Mouse (Mus musculus) midbrain, embryonic 12.5 days (tissue): Measurements from ENCODE around the gene Gnas. TPM values are rescaled to one million over a fixed set of nuclear protein-coding genes. Genes with fewer than 3 reads are reported as not detected.
A peak's percentile ranks its signal among the peaks of the same experiment; 100 is the strongest.

Experiments used
- ATAC-seq: fragments of 200-750 bp; cut with Nextera tagmentation; 2 replicates; pipeline ENCODE4 v1.8.0; 2017; ENCODE audit warnings: low read depth, moderate TSS enrichment, moderate library complexity; ENCODE audit not compliant: low FRiP score
- H3K27ac ChIP-seq: fragments of 300-500 bp; sonication (generic); replicated peaks from 2 replicates; pipeline ENCODE4 v1.5.1; 2016; ENCODE audit warnings: mild to moderate bottlenecking
- H3K27me3 ChIP-seq: fragments of 300-500 bp; sonication (generic); 2 replicates; pipeline ENCODE4 v1.6.1; 2016; ENCODE audit warnings: mild to moderate bottlenecking
- H3K36me3 ChIP-seq: fragments of 300-500 bp; sonication (generic); 2 replicates; pipeline ENCODE4 v1.6.1; 2016
- H3K4me1 ChIP-seq: fragments of 300-500 bp; sonication (generic); 2 replicates; pipeline ENCODE4 v1.6.1; 2016
- H3K4me2 ChIP-seq: fragments of 300-500 bp; sonication (generic); replicated peaks from 2 replicates; pipeline ENCODE4 v1.6.1; 2016; ENCODE audit warnings: mild to moderate bottlenecking, moderate library complexity
- H3K4me3 ChIP-seq: fragments of 300-500 bp; sonication (generic); 2 replicates; pipeline ENCODE4 v1.5.1; 2016; ENCODE audit warnings: mild to moderate bottlenecking
- H3K9ac ChIP-seq: fragments of 300-500 bp; sonication (generic); replicated peaks from 2 replicates; pipeline ENCODE4 v1.6.1; 2016; ENCODE audit warnings: mild to moderate bottlenecking, moderate library complexity
- H3K9me3 ChIP-seq: fragments of 300-500 bp; sonication (generic); 2 replicates; pipeline ENCODE4 v1.6.1; 2016; ENCODE audit warnings: mild to moderate bottlenecking
- WGBS: fragments of 180-500 bp; shearing (Covaris S2); methylation state at CpG from one replicate; pipeline ENCODE4 v1.1.7; 2016; 5-methylcytosine and 5-hydroxymethylcytosine counted together
- polyA plus RNA-seq: library from polyadenylated mRNA; unstranded; fragments of >200 nt; fragmentation: Nextera tagmentation; extraction: Ambion mirVana; gene quantifications from 2 replicates; pipeline ENCODE4 v1.2.1, GENCODE M21; 2016

The Gnas gene
- polyA plus RNA-seq, result 1,415 and 1,424 TPM in 2 replicates

- Histone ChIP-seq H3K9ac (no peak within 1 kb of the TSS), H3K27me3 (peaks cover 56% of the 10 kb centered on the region)
- ATAC-seq, result peak; percentile 41; the same call in 1 of the 2 replicates
Observed at GRCm38 (mm10) chr2:174284011-174284410, at the start of gene Gnas. TSS of gene Gnas (plus strand) at chr2:174284320.

DNA sequence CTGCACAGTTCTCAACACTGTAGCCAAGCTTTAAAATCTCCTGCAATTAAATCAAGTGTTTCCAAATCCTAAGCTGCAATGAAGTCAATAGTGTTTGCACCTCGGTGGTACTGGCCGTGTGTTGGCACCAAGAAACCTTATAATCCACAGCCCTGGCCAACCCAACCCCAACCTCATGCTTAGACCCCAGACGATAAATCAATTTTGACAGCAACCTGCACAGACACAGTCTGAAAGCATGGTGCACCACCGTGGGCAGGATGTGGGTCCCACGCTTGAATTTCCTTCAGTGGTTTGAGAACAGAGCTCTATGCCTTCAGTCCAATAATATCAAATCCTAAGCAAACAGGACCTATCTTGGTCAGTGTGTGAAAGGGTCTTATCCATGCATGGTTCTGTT is 41.7 kb upstream of the Gnas start:
- H3K36me3 ChIP-seq, result no peaks in the 10 kb centered on the region
- WGBS, result 89% methylated on average over 5 of the region's 5 CpGs
- H3K27me3 ChIP-seq, result no peaks in the 10 kb centered on the region; the same call in 1 of the 2 replicates
- H3K9ac ChIP-seq, result no peak overlapping the region
- H3K4me1 ChIP-seq, result no peaks in the 10 kb centered on the region
- no peak overlapping the region for H3K4me2 ChIP-seq
- H3K27ac ChIP-seq, result no peak overlapping the region
- no peak overlapping the region for H3K4me3 ChIP-seq
- H3K9me3 ChIP-seq, result 0 out of 2 replicates have a peak, but pooled peaks cover 2% of the 10 kb centered on the region
- ATAC-seq, result no peak

More at GRCm38 (mm10) chr2:174284011-174284410, at the start of gene Gnas:
- Histone ChIP-seq H3K4me3 (peak within 1 kb of the TSS; percentile 29), H3K27ac (no peak within 1 kb of the TSS), H3K36me3 (peaks cover 74% of the 10 kb centered on the region), H3K4me1 (peaks cover 3% of the 10 kb centered on the region; the same call in 1 of the 2 replicates), H3K4me2 (peak within 1 kb of the TSS; percentile 47), H3K9me3 (peaks cover 23% of the 10 kb centered on the region)
- 56% methylated on average over 19 of the region's 19 CpGs for WGBS

DNA sequence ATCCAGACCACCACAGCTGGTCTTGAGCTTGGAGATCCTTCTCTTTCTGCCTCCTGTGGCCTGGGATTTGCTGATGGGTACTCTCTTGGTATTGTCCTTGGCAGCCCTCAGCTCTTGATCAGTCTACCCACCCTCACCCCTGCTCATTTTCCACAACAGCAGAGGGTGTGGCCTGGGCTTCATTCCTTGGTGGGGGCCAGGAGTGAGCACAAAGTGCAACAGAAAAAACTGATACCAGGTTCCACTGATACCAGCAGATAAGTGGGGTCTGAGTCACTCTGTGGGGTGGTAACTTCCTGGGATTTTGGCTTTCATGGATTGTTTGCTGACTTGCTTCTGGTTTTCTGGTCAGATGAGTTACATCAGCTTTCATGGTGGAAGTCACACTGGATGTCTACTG is 32.2 kb upstream of the Gnas start:
- Histone ChIP-seq H3K36me3 (no peaks in the 10 kb centered on the region), H3K4me1 (peaks cover 8% of the 10 kb centered on the region; the same call in 1 of the 2 replicates), H3K4me2 (no peak overlapping the region), H3K9ac (no peak overlapping the region), H3K4me3 (no peak overlapping the region), H3K9me3 (no peaks in the 10 kb centered on the region), H3K27ac (no peak overlapping the region), H3K27me3 (no peaks in the 10 kb centered on the region)
- no peak for ATAC-seq

DNA sequence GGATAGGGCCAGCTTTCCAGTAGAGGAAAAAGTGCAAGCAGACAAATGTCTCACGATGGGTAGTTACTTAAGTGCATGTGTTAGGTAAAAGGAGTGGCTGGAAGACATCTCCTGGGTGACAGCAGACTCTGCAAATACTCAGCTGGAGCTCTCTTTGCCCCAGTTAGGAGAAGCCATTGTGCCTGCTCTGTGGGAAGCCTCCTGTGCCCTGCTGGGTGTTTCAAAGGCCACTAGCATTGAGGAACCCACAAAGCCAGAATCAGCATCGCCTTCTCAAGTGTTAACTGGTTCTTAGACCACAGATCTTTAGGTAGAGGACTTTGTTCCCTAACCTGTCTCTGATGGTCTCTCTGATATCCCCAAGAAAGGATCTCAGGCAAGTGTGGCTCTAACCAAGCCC is 26.8 kb upstream of the Gnas start:
- H3K27me3 ChIP-seq, result no peaks in the 10 kb centered on the region
- no peak overlapping the region for H3K4me2 ChIP-seq
- peaks cover 27% of the 10 kb centered on the region for H3K4me1 ChIP-seq
- H3K27ac ChIP-seq, result no peak overlapping the region
- ATAC-seq, result no peak
- no peak overlapping the region for H3K4me3 ChIP-seq
- H3K9me3 ChIP-seq, result no peaks in the 10 kb centered on the region
- H3K9ac ChIP-seq, result no peak overlapping the region
- no peaks in the 10 kb centered on the region for H3K36me3 ChIP-seq
- WGBS, result 21% methylated on average over 2 of the region's 2 CpGs

GRCm38 (mm10) chr2:174260004-174260403 is 24.1 kb upstream of the Gnas start:
- H3K4me1 ChIP-seq, result peaks cover 27% of the 10 kb centered on the region
- no peaks in the 10 kb centered on the region for H3K9me3 ChIP-seq
- no peak overlapping the region for H3K27ac ChIP-seq
- H3K4me3 ChIP-seq, result no peak overlapping the region
- no peak overlapping the region for H3K9ac ChIP-seq
- no peak overlapping the region for H3K4me2 ChIP-seq
- no peaks in the 10 kb centered on the region for H3K36me3 ChIP-seq
- ATAC-seq, result no peak
- 7% methylated on average over 3 of the region's 3 CpGs for WGBS
- no peaks in the 10 kb centered on the region for H3K27me3 ChIP-seq

DNA sequence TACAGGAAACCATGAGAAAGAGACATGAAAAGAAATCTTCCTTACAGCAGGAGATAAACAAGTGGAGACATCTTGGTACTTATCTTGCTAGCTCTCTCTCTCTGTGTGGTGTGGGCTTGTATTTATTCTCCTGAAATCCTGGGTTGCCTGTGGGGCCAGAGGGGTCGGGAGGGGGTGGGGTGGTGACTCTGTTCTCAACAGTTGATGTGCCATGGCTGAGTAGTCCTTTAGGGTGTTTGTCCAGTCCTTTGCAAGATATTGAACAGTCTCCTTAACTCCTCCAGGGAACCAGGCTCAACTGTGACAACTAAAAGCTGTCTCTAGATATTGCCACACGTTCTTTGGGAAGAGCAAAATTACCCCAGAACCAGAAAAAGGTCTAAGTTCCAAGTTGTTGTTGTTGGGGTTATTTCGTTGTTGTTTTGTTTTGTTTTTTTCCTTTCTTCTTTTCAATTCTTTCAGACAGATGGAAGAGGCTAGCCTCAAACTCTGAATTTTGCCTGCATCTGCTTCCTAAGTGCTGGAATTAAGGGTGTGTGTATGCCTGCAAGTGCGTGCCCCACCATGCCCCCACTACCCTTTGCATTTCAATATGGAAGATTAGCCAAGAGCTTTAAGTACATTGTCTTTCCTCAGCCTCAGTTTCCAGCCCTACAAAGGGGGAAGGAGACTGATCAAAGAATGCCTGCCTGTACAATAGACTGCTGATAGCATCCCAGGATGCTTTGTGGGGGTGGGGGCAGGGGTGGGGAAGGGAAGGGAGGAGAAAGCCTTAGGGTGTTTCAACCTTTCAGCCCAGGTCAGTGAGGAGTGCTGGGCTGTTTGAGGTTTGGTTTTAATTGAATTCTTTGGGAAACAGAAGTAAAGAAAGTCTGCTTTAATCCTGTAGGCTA is 23.0 kb upstream of the Gnas start:
- no peak for ATAC-seq
- Histone ChIP-seq H3K27me3 (no peaks in the 10 kb centered on the region), H3K4me3 (no peak overlapping the region), H3K36me3 (0 out of 2 replicates have a peak, but pooled peaks cover 1% of the 10 kb centered on the region), H3K4me1 (peaks cover 19% of the 10 kb centered on the region), H3K27ac (no peak overlapping the region), H3K9ac (no peak overlapping the region), H3K9me3 (no peaks in the 10 kb centered on the region), H3K4me2 (no peak overlapping the region)
- WGBS, result 7% methylated on average over 4 of the region's 4 CpGs

GRCm38 (mm10) chr2:174261801-174262200 is 22.3 kb upstream of the Gnas start:
- H3K4me2 ChIP-seq, result no peak overlapping the region
- 17% methylated on average over 5 of the region's 6 CpGs for WGBS
- H3K9ac ChIP-seq, result no peak overlapping the region
- no peaks in the 10 kb centered on the region for H3K9me3 ChIP-seq
- no peak for ATAC-seq
- 0 out of 2 replicates have a peak, but pooled peaks cover 8% of the 10 kb centered on the region for H3K36me3 ChIP-seq
- peaks cover 19% of the 10 kb centered on the region for H3K4me1 ChIP-seq
- no peak overlapping the region for H3K4me3 ChIP-seq
- H3K27me3 ChIP-seq, result no peaks in the 10 kb centered on the region
- no peak overlapping the region for H3K27ac ChIP-seq

DNA sequence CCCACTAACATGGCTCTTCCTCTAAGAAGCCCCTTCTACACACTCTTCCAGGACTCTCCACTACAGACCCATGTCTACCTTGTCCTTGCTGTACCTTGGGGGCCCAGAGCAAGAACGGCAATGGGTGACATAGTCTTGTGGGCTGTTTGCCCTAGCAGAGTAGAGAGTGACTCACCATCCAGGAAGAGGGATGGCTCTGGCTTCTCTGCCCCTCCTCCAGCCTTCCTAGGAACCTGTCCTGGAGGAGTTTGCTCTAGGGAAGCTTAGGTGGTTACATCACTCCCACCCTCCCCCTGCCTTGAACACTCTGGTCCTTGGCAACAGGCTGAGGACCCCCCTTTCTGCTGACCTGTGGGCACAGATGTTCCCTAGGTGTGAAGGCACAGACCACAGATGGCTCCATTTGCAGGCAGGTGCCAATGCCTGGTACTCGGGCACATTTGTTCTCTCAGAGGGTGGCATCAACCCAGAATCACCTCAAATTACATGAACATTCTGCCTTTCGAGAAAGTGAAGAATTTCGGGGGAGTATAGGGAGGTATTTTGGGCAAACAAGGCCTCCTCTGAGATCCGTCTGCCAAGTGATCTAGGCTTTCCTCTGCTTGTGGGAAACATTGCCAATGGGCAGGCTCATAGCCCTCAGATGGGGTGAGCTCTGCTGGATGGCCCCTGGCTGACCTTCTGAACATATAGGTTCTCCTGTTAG is 20.9 kb upstream of the Gnas start:
- no peaks in the 10 kb centered on the region for H3K27me3 ChIP-seq
- no peak overlapping the region for H3K9ac ChIP-seq
- no peak overlapping the region for H3K27ac ChIP-seq
- ATAC-seq, result no peak
- H3K9me3 ChIP-seq, result no peaks in the 10 kb centered on the region
- H3K4me3 ChIP-seq, result no peak overlapping the region
- no peak overlapping the region for H3K4me2 ChIP-seq
- WGBS, result 89% methylated on average over 5 of the region's 5 CpGs
- peaks cover 19% of the 10 kb centered on the region for H3K4me1 ChIP-seq
- H3K36me3 ChIP-seq, result peaks cover 22% of the 10 kb centered on the region; the same call in 1 of the 2 replicates

DNA sequence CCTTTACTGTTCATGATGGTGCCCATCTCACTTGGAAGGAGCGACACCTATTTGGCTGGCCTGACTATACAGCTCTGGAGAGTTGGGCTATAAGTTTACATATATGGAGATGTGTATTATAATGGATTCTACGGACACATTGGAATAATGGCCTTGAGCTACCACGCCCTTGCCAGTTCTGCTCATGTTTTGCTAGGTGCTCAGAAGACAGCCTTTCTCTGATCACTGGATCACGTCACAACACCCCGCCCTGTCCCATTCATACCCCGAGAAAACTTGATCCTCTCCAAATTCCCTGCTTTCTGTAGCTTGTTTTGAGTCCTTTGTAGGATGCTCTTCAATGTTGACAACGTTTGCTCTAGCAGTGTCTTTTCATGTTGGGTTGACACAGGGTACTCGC is 19.9 kb upstream of the Gnas start:
- WGBS, result 75% methylated on average over 8 of the region's 8 CpGs
- no peak overlapping the region for H3K9ac ChIP-seq
- H3K9me3 ChIP-seq, result no peaks in the 10 kb centered on the region
- no peak overlapping the region for H3K27ac ChIP-seq
- H3K4me3 ChIP-seq, result no peak overlapping the region
- H3K4me2 ChIP-seq, result no peak overlapping the region
- no peaks in the 10 kb centered on the region for H3K27me3 ChIP-seq
- peaks cover 31% of the 10 kb centered on the region; the same call in 1 of the 2 replicates for H3K36me3 ChIP-seq
- peaks cover 19% of the 10 kb centered on the region for H3K4me1 ChIP-seq
- ATAC-seq, result no peak

DNA sequence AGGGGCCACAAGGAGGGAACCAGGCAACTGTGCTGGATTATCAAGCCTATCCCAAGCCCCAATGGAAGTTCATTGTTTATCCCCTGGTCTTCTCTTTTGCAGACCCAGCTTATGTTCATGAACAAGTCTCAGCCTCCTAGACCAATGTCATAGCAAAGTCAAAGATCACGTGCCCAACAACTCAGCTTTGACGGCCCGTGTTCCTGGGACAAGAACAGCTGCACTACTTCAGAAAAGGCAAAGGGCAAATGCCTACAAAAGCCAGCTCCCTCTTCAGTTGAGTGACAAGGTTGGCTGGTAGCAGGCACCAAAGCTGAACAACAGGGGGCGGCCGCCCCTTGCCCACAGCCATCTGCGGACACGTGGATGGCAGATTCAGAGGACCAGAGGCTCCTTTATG is 13.7 kb upstream of the Gnas start:
- H3K9me3 ChIP-seq, result no peaks in the 10 kb centered on the region
- H3K27ac ChIP-seq, result no peak overlapping the region
- H3K4me2 ChIP-seq, result no peak overlapping the region
- no peak overlapping the region for H3K4me3 ChIP-seq
- H3K27me3 ChIP-seq, result no peaks in the 10 kb centered on the region
- no peaks in the 10 kb centered on the region for H3K4me1 ChIP-seq
- 84% methylated on average over 7 of the region's 7 CpGs for WGBS
- no peak for ATAC-seq
- H3K9ac ChIP-seq, result no peak overlapping the region
- H3K36me3 ChIP-seq, result peaks cover 53% of the 10 kb centered on the region

DNA sequence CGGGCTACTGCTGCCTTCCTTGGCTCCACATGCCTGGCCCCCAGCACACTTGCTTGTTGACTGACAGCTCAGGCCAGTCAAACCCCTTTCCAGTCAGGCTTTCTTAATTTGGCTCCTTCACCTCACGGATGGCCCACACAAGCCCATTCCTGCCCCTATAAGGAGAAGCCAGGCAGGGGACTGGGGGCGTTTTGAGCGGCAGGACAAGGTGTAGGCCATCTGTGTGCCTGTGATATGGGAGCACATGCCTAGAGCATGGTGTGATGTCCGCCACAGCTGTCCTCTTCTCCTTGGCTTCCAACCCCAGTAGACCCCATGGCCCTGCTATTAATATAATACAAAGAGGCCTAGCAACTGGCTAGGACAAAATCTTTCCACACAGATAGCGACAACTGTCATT is 12.7 kb upstream of the Gnas start:
- ATAC-seq, result no peak
- peaks cover 54% of the 10 kb centered on the region for H3K36me3 ChIP-seq
- WGBS, result 93% methylated on average over 6 of the region's 6 CpGs
- no peaks in the 10 kb centered on the region for H3K9me3 ChIP-seq
- no peak overlapping the region for H3K4me3 ChIP-seq
- no peaks in the 10 kb centered on the region for H3K27me3 ChIP-seq
- H3K9ac ChIP-seq, result no peak overlapping the region
- H3K27ac ChIP-seq, result no peak overlapping the region
- no peak overlapping the region for H3K4me2 ChIP-seq
- H3K4me1 ChIP-seq, result no peaks in the 10 kb centered on the region

- 91% methylated on average over 5 of the region's 5 CpGs for WGBS
- no peaks in the 10 kb centered on the region for H3K4me1 ChIP-seq
- H3K36me3 ChIP-seq, result peaks cover 38% of the 10 kb centered on the region
- no peak overlapping the region for H3K27ac ChIP-seq
- H3K4me3 ChIP-seq, result no peak overlapping the region
- no peaks in the 10 kb centered on the region for H3K9me3 ChIP-seq
- no peak overlapping the region for H3K4me2 ChIP-seq
- 0 out of 2 replicates have a peak, but pooled peaks have one; percentile 47 for ATAC-seq
- no peaks in the 10 kb centered on the region for H3K27me3 ChIP-seq
- H3K9ac ChIP-seq, result no peak overlapping the region
Observed at GRCm38 (mm10) chr2:174273131-174273530, 11.0 kb upstream of the Gnas start.
